Mouse (Mus musculus): ENCODE measurements around the gene Slc50a1. TPM values are rescaled to one million over a fixed set of nuclear protein-coding genes. Genes with fewer than 3 reads are reported as not detected.

The Slc50a1 gene
- polyA plus RNA-seq, 1 experiment from 2014 or later = 38.4 TPM

DNA sequence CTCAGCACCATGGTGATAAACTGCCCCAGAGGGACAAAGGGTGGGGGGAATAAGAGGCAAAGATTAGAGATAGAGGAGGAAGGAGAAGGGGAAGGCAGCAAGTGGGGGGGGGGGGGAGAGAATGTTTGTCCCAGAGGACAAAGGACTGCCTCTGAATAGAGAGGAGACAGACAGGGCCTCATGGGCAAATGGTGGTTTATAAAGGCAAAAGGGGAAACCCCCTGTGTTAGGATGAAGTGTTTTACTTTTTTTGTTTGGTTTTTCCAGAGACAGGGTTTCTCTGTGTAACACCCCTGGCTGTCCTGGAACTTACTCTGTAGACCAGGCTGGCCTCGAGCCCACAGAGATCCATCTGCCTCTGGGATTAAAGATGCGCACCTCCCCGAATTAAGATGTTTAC lies 10.2 kb downstream of the Slc50a1 start:
- H3K4me2 ChIP-seq (ENCODE audit: low read length) = no peak overlapping the region
- no peaks in the 10 kb centered on the region for H3K9me3 ChIP-seq (replicated peaks; ENCODE audit: control insufficient read depth, low read length)
- H3K27me3 ChIP-seq (replicated peaks; ENCODE audit: control insufficient read depth, insufficient read depth, low read length) = no peaks in the 10 kb centered on the region
- DNase-seq (ENCODE audit: low spot score) (no peak), ATAC-seq (no peak)
- H3K36me3 ChIP-seq (ENCODE audit: control insufficient read depth, insufficient read depth, low read length) = no peaks in the 10 kb centered on the region
- H3K4me3 ChIP-seq (ENCODE audit: low read depth, low read length) = no peak overlapping the region
- H3K4me1 ChIP-seq (ENCODE audit: control insufficient read depth, insufficient read depth, low read length) = no peaks in the 10 kb centered on the region
- H3K9ac ChIP-seq (ENCODE audit: low read length) = no peak overlapping the region
- no peak overlapping the region for H3K27ac ChIP-seq (ENCODE audit: low read depth, low read length)
- 66% methylated on average over 3 of the region's 3 CpGs for WGBS

DNA sequence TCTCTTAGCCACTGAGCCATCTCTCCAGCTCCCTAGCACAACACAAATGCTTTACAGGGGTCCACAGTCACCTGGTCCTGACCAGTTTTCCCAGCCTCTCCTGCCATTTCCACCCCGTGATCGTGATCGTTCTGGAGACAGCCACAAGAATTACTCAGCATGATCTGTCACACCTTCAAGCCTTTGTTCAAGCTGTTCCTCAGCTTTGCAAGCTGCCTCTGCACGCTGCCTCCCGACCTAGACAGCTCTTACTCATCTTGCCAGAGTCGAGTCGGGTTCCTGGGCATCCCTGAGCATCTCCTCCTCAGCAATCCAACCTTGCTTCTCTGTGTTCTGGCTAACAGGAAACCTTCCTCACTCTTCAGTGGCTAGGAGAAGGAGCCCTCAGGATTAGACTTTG lies 11.3 kb downstream of the Slc50a1 start, which contains the start of gene Dpm3:
Gene Dpm3 (plus strand): TSS at position 283 of the 400 bp plus-strand sequence.
- no peak within 1 kb of the TSS for H3K4me3 ChIP-seq (ENCODE audit: low read depth, low read length)
- no peak within 1 kb of the TSS for H3K4me2 ChIP-seq (ENCODE audit: low read length)
- no peaks in the 10 kb centered on the region for H3K27me3 ChIP-seq (replicated peaks; ENCODE audit: control insufficient read depth, insufficient read depth, low read length)
- no peaks in the 10 kb centered on the region for H3K36me3 ChIP-seq (ENCODE audit: control insufficient read depth, insufficient read depth, low read length)
- H3K27ac ChIP-seq (ENCODE audit: low read depth, low read length) = no peak within 1 kb of the TSS
- no peaks in the 10 kb centered on the region for H3K4me1 ChIP-seq (ENCODE audit: control insufficient read depth, insufficient read depth, low read length)
- 54% methylated on average over 7 of the region's 7 CpGs for WGBS
- no peaks in the 10 kb centered on the region for H3K9me3 ChIP-seq (replicated peaks; ENCODE audit: control insufficient read depth, low read length)
- no peak within 1 kb of the TSS for H3K9ac ChIP-seq (ENCODE audit: low read length)
- ATAC-seq (no peak), DNase-seq (ENCODE audit: low spot score) (no peak)

DNA sequence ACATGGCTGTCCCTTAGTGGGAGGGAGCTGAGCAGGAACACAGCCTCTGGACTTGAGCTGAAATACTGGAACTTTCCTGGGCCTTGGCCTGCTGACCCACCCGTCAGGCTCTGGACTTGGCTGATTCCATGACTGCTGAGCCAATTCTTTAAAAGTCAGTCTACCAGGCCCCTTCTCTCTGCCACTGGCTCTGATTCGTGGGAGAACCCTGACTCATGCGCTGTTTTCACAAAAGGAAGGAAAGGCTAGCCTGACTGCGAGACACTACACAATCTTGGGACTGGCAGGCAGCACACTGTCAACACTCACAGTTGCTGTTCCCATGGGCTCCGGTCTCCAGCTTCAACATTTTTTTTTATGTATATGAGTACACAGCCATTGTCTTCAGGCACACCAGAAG lies 14.2 kb downstream of the Slc50a1 start:
- Histone ChIP-seq H3K4me3 (ENCODE audit: low read depth, low read length) (no peak overlapping the region), H3K27ac (ENCODE audit: low read depth, low read length) (no peak overlapping the region), H3K9ac (ENCODE audit: low read length) (no peak overlapping the region), H3K27me3 (replicated peaks; ENCODE audit: control insufficient read depth, insufficient read depth, low read length) (no peaks in the 10 kb centered on the region), H3K36me3 (ENCODE audit: control insufficient read depth, insufficient read depth, low read length) (no peaks in the 10 kb centered on the region), H3K4me1 (ENCODE audit: control insufficient read depth, insufficient read depth, low read length) (no peaks in the 10 kb centered on the region), H3K4me2 (ENCODE audit: low read length) (no peak overlapping the region), H3K9me3 (replicated peaks; ENCODE audit: control insufficient read depth, low read length) (no peaks in the 10 kb centered on the region)
- ATAC-seq (no peak), DNase-seq (ENCODE audit: low spot score) (no peak)
- 83% methylated on average over 5 of the region's 5 CpGs for WGBS

DNA sequence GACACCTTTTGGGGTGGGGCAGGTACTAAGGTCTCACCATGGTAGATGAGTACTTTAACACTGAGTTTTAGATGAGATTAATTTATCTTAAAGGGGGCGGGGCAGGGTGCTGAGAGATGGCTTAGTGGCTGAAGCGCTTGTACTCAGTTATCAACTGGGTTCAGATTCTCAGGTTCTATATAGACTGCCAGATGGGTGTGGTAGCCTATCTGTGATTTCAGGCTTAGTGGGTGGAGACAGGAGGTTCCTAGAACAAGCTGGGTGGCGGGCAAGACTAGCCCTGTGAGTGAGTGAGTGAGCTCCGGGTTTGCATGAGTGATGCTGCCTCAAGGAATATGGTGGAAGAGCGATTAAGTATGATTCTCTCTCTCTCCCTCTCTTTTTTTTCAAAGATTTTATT lies 15.4 kb downstream of the Slc50a1 start:
- Histone ChIP-seq H3K4me3 (ENCODE audit: low read depth, low read length) (no peak overlapping the region), H3K27ac (ENCODE audit: low read depth, low read length) (no peak overlapping the region), H3K9ac (ENCODE audit: low read length) (no peak overlapping the region), H3K36me3 (ENCODE audit: control insufficient read depth, insufficient read depth, low read length) (no peaks in the 10 kb centered on the region), H3K27me3 (replicated peaks; ENCODE audit: control insufficient read depth, insufficient read depth, low read length) (no peaks in the 10 kb centered on the region), H3K9me3 (replicated peaks; ENCODE audit: control insufficient read depth, low read length) (no peaks in the 10 kb centered on the region), H3K4me2 (ENCODE audit: low read length) (no peak overlapping the region), H3K4me1 (ENCODE audit: control insufficient read depth, insufficient read depth, low read length) (no peaks in the 10 kb centered on the region)
- ATAC-seq = no peak
- 90% methylated on average over 5 of the region's 5 CpGs for WGBS
- DNase-seq (ENCODE audit: low spot score) = no peak

DNA sequence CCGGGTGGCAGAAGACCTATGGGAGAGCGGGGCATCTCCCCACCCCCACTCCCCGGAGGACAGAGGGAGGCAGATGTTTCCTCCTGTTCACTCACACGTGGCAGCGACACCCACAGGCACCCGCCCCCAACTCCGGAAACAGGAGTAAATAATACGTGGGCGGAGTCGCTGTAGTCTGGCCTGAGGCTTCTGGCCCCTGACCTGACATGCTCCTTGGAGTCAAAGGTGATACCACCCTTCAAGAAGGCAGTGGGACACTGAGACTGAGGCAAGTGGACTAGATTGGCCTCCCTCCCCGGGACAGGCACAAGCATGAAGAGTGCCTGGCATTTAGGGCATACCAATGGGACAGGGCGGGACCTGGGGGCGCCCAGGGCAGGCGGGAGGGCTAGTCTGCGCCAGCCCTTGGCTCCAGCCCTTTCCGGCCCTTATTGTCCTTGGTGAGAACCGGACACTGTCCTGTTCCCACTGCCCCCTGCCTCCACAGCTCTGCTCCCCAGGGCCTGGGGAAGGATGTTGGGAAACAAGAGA lies 18.9 kb downstream of the Slc50a1 start:
- H3K27ac ChIP-seq (ENCODE audit: low read depth, low read length) = no peak overlapping the region
- no peak overlapping the region for H3K9ac ChIP-seq (ENCODE audit: low read length)
- peaks cover 5% of the 10 kb centered on the region; the same call in 1 of the 2 replicates for H3K36me3 ChIP-seq (ENCODE audit: control insufficient read depth, insufficient read depth, low read length)
- WGBS = 10% methylated on average over 17 of the region's 17 CpGs
- H3K9me3 ChIP-seq (replicated peaks; ENCODE audit: control insufficient read depth, low read length) = no peaks in the 10 kb centered on the region
- H3K4me3 ChIP-seq (ENCODE audit: low read depth, low read length) = no peak overlapping the region
- H3K27me3 ChIP-seq (replicated peaks; ENCODE audit: control insufficient read depth, insufficient read depth, low read length) = no peaks in the 10 kb centered on the region
- ATAC-seq (no peak), DNase-seq (ENCODE audit: low spot score) (no peak)
- no peaks in the 10 kb centered on the region; the same call in 1 of the 2 replicates for H3K4me1 ChIP-seq (ENCODE audit: control insufficient read depth, insufficient read depth, low read length)
- H3K4me2 ChIP-seq (ENCODE audit: low read length) = no peak overlapping the region

DNA sequence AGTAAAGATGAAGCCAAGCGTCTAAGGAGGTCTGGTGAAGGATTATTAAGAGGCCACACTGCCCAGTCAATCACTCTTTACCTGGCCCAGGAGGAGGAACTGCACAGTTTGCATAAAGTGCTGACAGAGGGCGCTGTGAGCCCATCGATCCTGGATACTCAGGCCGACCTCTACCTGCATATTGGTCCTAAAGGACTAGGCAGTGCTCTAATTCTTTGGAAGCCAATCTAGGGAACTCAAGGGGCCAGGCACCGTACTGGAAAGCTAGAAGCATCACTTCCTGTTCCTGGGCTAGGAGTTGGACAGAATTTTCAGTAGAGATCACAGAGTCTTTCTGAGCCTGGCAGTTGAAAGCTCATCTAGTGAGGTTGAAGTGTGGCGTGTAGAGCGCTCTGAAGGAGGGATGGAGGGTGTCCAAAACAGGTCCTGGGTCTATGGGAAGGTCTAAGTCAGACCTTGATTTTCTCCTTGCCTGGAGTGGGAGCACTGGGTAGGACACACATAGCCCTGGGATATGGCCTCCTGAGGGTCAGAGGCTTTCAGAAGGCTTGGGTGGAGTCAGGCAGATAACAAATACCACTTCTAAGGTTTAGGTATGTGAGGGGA lies 19.8 kb downstream of the Slc50a1 start:
- Histone ChIP-seq H3K4me1 (ENCODE audit: control insufficient read depth, insufficient read depth, low read length) (no peaks in the 10 kb centered on the region; the same call in 1 of the 2 replicates), H3K4me2 (ENCODE audit: low read length) (no peak overlapping the region), H3K36me3 (ENCODE audit: control insufficient read depth, insufficient read depth, low read length) (peaks cover 5% of the 10 kb centered on the region; the same call in 1 of the 2 replicates), H3K4me3 (ENCODE audit: low read depth, low read length) (no peak overlapping the region), H3K27ac (ENCODE audit: low read depth, low read length) (no peak overlapping the region), H3K9me3 (replicated peaks; ENCODE audit: control insufficient read depth, low read length) (no peaks in the 10 kb centered on the region), H3K9ac (ENCODE audit: low read length) (no peak overlapping the region), H3K27me3 (replicated peaks; ENCODE audit: control insufficient read depth, insufficient read depth, low read length) (no peaks in the 10 kb centered on the region)
- WGBS = 24% methylated on average over 7 of the region's 7 CpGs
- DNase-seq (ENCODE audit: low spot score) (peak; percentile 42), ATAC-seq (no peak)

DNA sequence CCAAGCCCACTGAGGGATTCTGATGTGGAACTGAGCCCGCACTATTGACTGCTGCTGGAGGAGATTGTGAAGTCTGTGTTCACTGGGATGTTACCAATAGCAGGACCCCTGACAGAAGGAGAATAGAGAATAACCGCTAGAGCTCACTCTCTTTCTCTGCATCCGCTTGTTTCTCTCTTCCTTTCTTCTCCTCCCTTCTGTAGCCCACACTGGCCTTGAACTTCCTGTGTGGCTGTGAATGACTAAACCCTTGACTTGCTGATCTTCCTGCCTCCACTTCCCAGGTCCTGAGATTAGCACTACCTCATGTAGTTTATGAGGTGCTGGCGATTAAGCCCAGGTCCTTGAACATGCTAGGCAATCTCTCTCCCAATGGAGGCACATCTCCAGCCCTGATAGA lies 22.9 kb downstream of the Slc50a1 start:
- no peak for DNase-seq (ENCODE audit: low spot score)
- 89% methylated on average over 4 of the region's 4 CpGs for WGBS
- Histone ChIP-seq H3K27me3 (replicated peaks; ENCODE audit: control insufficient read depth, insufficient read depth, low read length) (no peaks in the 10 kb centered on the region), H3K36me3 (ENCODE audit: control insufficient read depth, insufficient read depth, low read length) (peaks cover 9% of the 10 kb centered on the region), H3K4me2 (ENCODE audit: low read length) (peak overlapping the region; percentile 95), H3K27ac (ENCODE audit: low read depth, low read length) (no peak overlapping the region), H3K9ac (ENCODE audit: low read length) (no peak overlapping the region), H3K9me3 (replicated peaks; ENCODE audit: control insufficient read depth, low read length) (no peaks in the 10 kb centered on the region), H3K4me3 (ENCODE audit: low read depth, low read length) (peak overlapping the region; percentile 70; the same call in 1 of the 2 replicates), H3K4me1 (ENCODE audit: control insufficient read depth, insufficient read depth, low read length) (peaks cover 12% of the 10 kb centered on the region)
- ATAC-seq = no peak

DNA sequence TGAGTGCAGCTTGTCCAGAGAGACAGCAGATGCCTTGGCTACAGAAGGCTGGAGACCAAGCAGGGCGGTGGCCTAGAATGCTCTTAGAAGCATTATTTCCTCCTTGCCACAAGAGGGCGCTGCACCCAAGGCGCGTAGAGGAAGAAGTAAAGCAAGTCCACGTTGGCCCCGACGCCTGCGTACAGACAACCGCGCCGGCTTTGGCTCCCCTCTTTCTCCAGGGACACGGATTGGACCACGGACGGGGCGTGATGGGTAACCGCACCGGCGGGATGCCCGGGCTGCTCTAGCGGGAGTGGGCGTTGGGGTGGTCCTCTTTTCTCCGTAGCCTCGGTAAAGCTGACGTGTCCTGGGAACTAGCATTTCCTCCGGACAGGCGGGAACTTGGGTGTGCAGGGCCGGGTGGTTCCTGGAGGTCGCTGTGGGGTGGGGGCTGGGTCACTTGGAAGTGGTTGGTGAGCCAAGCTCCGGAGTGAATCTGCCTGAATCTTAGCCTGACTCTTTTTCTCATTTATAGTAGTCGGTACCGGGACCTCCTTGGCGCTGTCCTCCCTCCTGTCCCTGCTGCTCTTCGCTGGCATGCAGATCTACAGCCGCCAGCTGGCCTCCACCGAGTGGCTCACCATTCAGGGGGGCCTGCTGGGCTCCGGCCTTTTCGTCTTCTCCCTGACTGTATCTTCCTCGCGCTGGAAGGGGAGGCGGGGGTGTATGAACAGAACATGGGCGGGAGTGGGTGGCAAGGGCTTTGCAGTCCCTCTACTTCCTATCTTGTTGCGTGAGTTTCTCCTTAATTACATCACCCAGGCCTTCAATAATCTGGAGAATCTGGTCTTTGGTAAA lies 23.9 kb downstream of the Slc50a1 start, which contains the start of gene Trim46:
Gene Trim46 (minus strand): TSS at position 49 of the 840 bp plus-strand sequence.
- peak within 1 kb of the TSS; percentile 78 for H3K9ac ChIP-seq (ENCODE audit: low read length)
- H3K27me3 ChIP-seq (replicated peaks; ENCODE audit: control insufficient read depth, insufficient read depth, low read length) = no peaks in the 10 kb centered on the region
- DNase-seq (ENCODE audit: low spot score) = peak; percentile 96
- under 1% methylated on average over 42 of the region's 42 CpGs for WGBS
- peak; percentile 77 for ATAC-seq
- H3K4me2 ChIP-seq (ENCODE audit: low read length) = peak within 1 kb of the TSS; percentile 95
- peaks cover 19% of the 10 kb centered on the region for H3K36me3 ChIP-seq (ENCODE audit: control insufficient read depth, insufficient read depth, low read length)
- H3K9me3 ChIP-seq (replicated peaks; ENCODE audit: control insufficient read depth, low read length) = no peaks in the 10 kb centered on the region
- peak within 1 kb of the TSS; percentile 70 for H3K4me3 ChIP-seq (ENCODE audit: low read depth, low read length)
- H3K4me1 ChIP-seq (ENCODE audit: control insufficient read depth, insufficient read depth, low read length) = peaks cover 12% of the 10 kb centered on the region
- peak within 1 kb of the TSS; percentile 95 for H3K27ac ChIP-seq (ENCODE audit: low read depth, low read length)

All from forebrain, embryonic 14.5 days (tissue).